18 mouse cellular contexts compared by ENCODE assay signal in the genomic region with DNA sequence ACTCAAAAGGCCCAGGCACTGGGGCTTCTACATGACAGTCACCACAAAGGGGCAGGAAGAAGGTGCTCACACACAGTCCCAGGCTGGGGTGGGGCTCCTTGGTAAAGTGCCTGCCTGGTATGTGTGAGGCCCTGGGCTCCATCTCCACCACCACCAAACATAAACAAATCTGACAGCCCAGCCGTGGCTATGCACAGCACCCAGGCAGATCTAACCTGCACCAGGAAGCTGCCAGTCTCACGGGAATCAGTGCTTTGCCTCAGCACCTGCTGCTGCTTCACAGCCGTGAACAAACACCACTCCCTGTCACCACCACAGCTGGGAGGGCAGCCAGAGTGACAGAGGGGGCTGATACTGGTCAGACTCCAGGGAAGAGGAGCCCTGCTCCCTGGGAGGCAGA. TPM values are rescaled to one million over a fixed set of nuclear protein-coding genes. Genes with fewer than 3 reads are reported as not detected.
A peak's percentile ranks its signal among the peaks of the same experiment; 100 is the strongest.
DNase-seq lines count a peak whose midpoint lies in the region; ATAC-seq and TF ChIP-seq lines count a peak whose summit lies in the region.
"Had no signal": no experiment of that assay in that cellular context is flagged by ENCODE, and none has a peak within 500 bp of the region (broad histone marks: within the 10 kb centered on the region; RNA-seq: fewer than 3 reads in every experiment).

No protein-coding gene starts in this region.

- no peak for TF ChIP-seq CTCF in midbrain, postnatal 0 days (IDR thresholded peaks at IDR 0.05)

- H3K9ac ChIP-seq in forebrain, embryonic 13.5 days: peak overlapping the region; percentile 18; the same call in 1 of the 2 replicates
- H3K9ac ChIP-seq in forebrain, embryonic 11.5 days (ENCODE audit: low read length): no peak overlapping the region
- H3K9ac ChIP-seq in midbrain, postnatal 0 days (replicated peaks; ENCODE audit: low read length, poor library complexity, severe bottlenecking): no peak overlapping the region
- H3K9ac ChIP-seq: forebrain, embryonic 12.5 days; limb, embryonic 13.5 days; neural tube, embryonic 15.5 days had no signal

- peaks cover 68% of the 10 kb centered on the region for H3K36me3 ChIP-seq in forebrain, embryonic 13.5 days (ENCODE audit: poor library complexity, severe bottlenecking)
- no peaks in the 10 kb centered on the region for H3K36me3 ChIP-seq in forebrain, embryonic 11.5 days (ENCODE audit: control insufficient read depth, insufficient read depth, low read length)
- H3K36me3 ChIP-seq in midbrain, postnatal 0 days (ENCODE audit: insufficient read depth, low read length): peaks cover 62% of the 10 kb centered on the region

- no peaks in the 10 kb centered on the region for H3K4me1 ChIP-seq in forebrain, embryonic 13.5 days
- H3K4me1 ChIP-seq in forebrain, embryonic 11.5 days (replicated peaks; ENCODE audit: control insufficient read depth, insufficient read depth, low read length): no peaks in the 10 kb centered on the region
- no peaks in the 10 kb centered on the region for H3K4me1 ChIP-seq in midbrain, postnatal 0 days (ENCODE audit: insufficient read depth, low read length)
- H3K4me1 ChIP-seq: forebrain, embryonic 12.5 days; limb, embryonic 13.5 days; neural tube, embryonic 15.5 days had no signal

- 89% methylated on average over 3 of the region's 3 CpGs for WGBS in forebrain, embryonic 13.5 days
- WGBS in forebrain, embryonic 11.5 days: 76% methylated on average over 3 of the region's 3 CpGs
- 76% methylated on average over 3 of the region's 3 CpGs for WGBS in midbrain, postnatal 0 days

- no peak overlapping the region for H3K27ac ChIP-seq in forebrain, embryonic 13.5 days
- H3K27ac ChIP-seq in forebrain, embryonic 11.5 days (ENCODE audit: low read depth, low read length): no peak overlapping the region
- H3K27ac ChIP-seq in midbrain, postnatal 0 days (ENCODE audit: low read depth, low read length): no peak overlapping the region
- H3K27ac ChIP-seq: forebrain, embryonic 12.5 days; limb, embryonic 13.5 days; neural tube, embryonic 15.5 days had no signal

- no peaks in the 10 kb centered on the region for H3K27me3 ChIP-seq in forebrain, embryonic 13.5 days
- no peaks in the 10 kb centered on the region for H3K27me3 ChIP-seq in forebrain, embryonic 11.5 days (ENCODE audit: control insufficient read depth, insufficient read depth, low read length)
- no peaks in the 10 kb centered on the region for H3K27me3 ChIP-seq in midbrain, postnatal 0 days (ENCODE audit: insufficient read depth, low read length)
- H3K27me3 ChIP-seq: forebrain, embryonic 12.5 days; limb, embryonic 13.5 days; neural tube, embryonic 15.5 days had no signal

- no peak for ATAC-seq in forebrain, embryonic 13.5 days
- ATAC-seq in forebrain, embryonic 11.5 days (replicated peaks; ENCODE audit: low FRiP score): no peak
- no peak for ATAC-seq in midbrain, postnatal 0 days (ENCODE audit: low FRiP score)
- ATAC-seq: hindbrain, embryonic 16.5 days; midbrain, embryonic 16.5 days had no signal

- H3K4me2 ChIP-seq in forebrain, embryonic 13.5 days: no peak overlapping the region
- H3K4me2 ChIP-seq in forebrain, embryonic 11.5 days (ENCODE audit: low read depth, low read length, severe bottlenecking): no peak overlapping the region
- H3K4me2 ChIP-seq in midbrain, postnatal 0 days (ENCODE audit: low read depth, low read length, poor library complexity, severe bottlenecking): no peak overlapping the region
- H3K4me2 ChIP-seq: forebrain, embryonic 12.5 days; limb, embryonic 13.5 days; neural tube, embryonic 15.5 days had no signal

- no peaks in the 10 kb centered on the region for H3K9me3 ChIP-seq in forebrain, embryonic 13.5 days (replicated peaks)
- H3K9me3 ChIP-seq in forebrain, embryonic 11.5 days (ENCODE audit: control insufficient read depth, low read length): no peaks in the 10 kb centered on the region
- H3K9me3 ChIP-seq in midbrain, postnatal 0 days (ENCODE audit: low read length): no peaks in the 10 kb centered on the region
- H3K9me3 ChIP-seq: forebrain, embryonic 12.5 days; limb, embryonic 13.5 days; neural tube, embryonic 15.5 days had no signal

- H3K4me3 ChIP-seq in forebrain, embryonic 13.5 days: no peak overlapping the region
- no peak overlapping the region for H3K4me3 ChIP-seq in forebrain, embryonic 11.5 days (ENCODE audit: low read depth, low read length)
- no peak overlapping the region for H3K4me3 ChIP-seq in midbrain, postnatal 0 days (ENCODE audit: low read depth, low read length)
- H3K4me3 ChIP-seq: forebrain, embryonic 12.5 days; limb, embryonic 13.5 days; neural tube, embryonic 15.5 days had no signal

- no peak for DNase-seq in forebrain, embryonic 11.5 days (ENCODE audit: low spot score)
- DNase-seq in lung, postnatal 36 days: peak; percentile 59
- no peak for DNase-seq in lung, postnatal 14 days
- peak; percentile 67 to 80 for DNase-seq in spleen, adult 18-20 months
- DNase-seq in thymus, postnatal 4 days: peak; percentile 64
- DNase-seq in midbrain, postnatal 0 days (ENCODE audit: low spot score): no peak
- no peak for DNase-seq in frontal cortex, postnatal 10 days (ENCODE audit: low spot score in 2 of 2)
- DNase-seq: heart, adult 18-20 months; heart, postnatal 10 days; kidney, postnatal 14 days had no signal

RNA-seq across cellular contexts. Expression of a gene that starts 9.9 kb away (rescaled TPM):
- 0.67 and 0.69 TPM in 2 replicates for polyA plus RNA-seq in forebrain, embryonic 13.5 days (2015; fragmentation: Nextera tagmentation; extraction: Ambion mirVana)
- polyA plus RNA-seq in forebrain, embryonic 11.5 days (2014; fragmentation: Nextera tagmentation; extraction: Ambion mirVana): 0.29 and 0.99 TPM in 2 replicates
- 0.80 and 1.4 TPM in 2 replicates for total RNA-seq in midbrain, postnatal 0 days (2014; rRNA removed)
- polyA plus RNA-seq in midbrain, postnatal 0 days (2015; fragmentation: Nextera tagmentation; extraction: Ambion mirVana): 0.62 and 0.97 TPM in 2 replicates

RNA-seq across cellular contexts. Expression of a gene that starts 17.2 kb away (rescaled TPM):
- polyA plus RNA-seq in forebrain, embryonic 13.5 days (2015; fragmentation: Nextera tagmentation; extraction: Ambion mirVana): 25.6 and 27.4 TPM in 2 replicates
- 22.2 and 23.4 TPM in 2 replicates for polyA plus RNA-seq in forebrain, embryonic 11.5 days (2014; fragmentation: Nextera tagmentation; extraction: Ambion mirVana)
- total RNA-seq in midbrain, postnatal 0 days (2014; rRNA removed): 54.3 and 58.1 TPM in 2 replicates
- polyA plus RNA-seq in midbrain, postnatal 0 days (2015; fragmentation: Nextera tagmentation; extraction: Ambion mirVana): 47.5 and 50.6 TPM in 2 replicates

RNA-seq across cellular contexts. Expression of a gene that starts 20.7 kb away (rescaled TPM):
- polyA plus RNA-seq in forebrain, embryonic 13.5 days (2015; fragmentation: Nextera tagmentation; extraction: Ambion mirVana): not detected in 2 replicates
- polyA plus RNA-seq in forebrain, embryonic 11.5 days (2014; fragmentation: Nextera tagmentation; extraction: Ambion mirVana): not detected in 2 replicates
- total RNA-seq in midbrain, postnatal 0 days (2014; rRNA removed): not detected in 2 replicates
- polyA plus RNA-seq in midbrain, postnatal 0 days (2015; fragmentation: Nextera tagmentation; extraction: Ambion mirVana): not detected in 2 replicates
- total RNA-seq: adrenal gland, adult 18-20 months; heart, postnatal 10 days had no signal
- polyA plus RNA-seq: embryonic facial prominence, embryonic 11.5 days; forebrain, embryonic 12.5 days; hindbrain, embryonic 16.5 days; limb, embryonic 13.5 days; midbrain, embryonic 16.5 days; neural tube, embryonic 15.5 days had no signal

RNA-seq across cellular contexts. Expression of a gene that starts 22.4 kb away (rescaled TPM):
- polyA plus RNA-seq in forebrain, embryonic 13.5 days (2015; fragmentation: Nextera tagmentation; extraction: Ambion mirVana): 48.1 and 49.0 TPM in 2 replicates
- 30.5 and 38.0 TPM in 2 replicates for polyA plus RNA-seq in forebrain, embryonic 11.5 days (2014; fragmentation: Nextera tagmentation; extraction: Ambion mirVana)
- total RNA-seq in midbrain, postnatal 0 days (2014; rRNA removed): 64.9 and 78.2 TPM in 2 replicates
- polyA plus RNA-seq in midbrain, postnatal 0 days (2015; fragmentation: Nextera tagmentation; extraction: Ambion mirVana): 40.7 and 50.9 TPM in 2 replicates

RNA-seq across cellular contexts. Expression of a gene that starts 22.6 kb away (rescaled TPM):
- 54.0 and 55.2 TPM in 2 replicates for polyA plus RNA-seq in forebrain, embryonic 13.5 days (2015; fragmentation: Nextera tagmentation; extraction: Ambion mirVana)
- 52.2 and 56.4 TPM in 2 replicates for polyA plus RNA-seq in forebrain, embryonic 11.5 days (2014; fragmentation: Nextera tagmentation; extraction: Ambion mirVana)
- total RNA-seq in midbrain, postnatal 0 days (2014; rRNA removed): 19.7 and 29.4 TPM in 2 replicates
- polyA plus RNA-seq in midbrain, postnatal 0 days (2015; fragmentation: Nextera tagmentation; extraction: Ambion mirVana): 27.3 and 29.5 TPM in 2 replicates

Comparison
In these comparisons a context has a peak if more than half of its experiments do, and no peak if none do; other contexts are left out.
1. DNase-seq: peak in lung, postnatal 36 days (single experiment), spleen, adult 18-20 months (2 of 2) and thymus, postnatal 4 days (single experiment); none in forebrain, embryonic 11.5 days (single experiment), lung, postnatal 14 days (single experiment), midbrain, postnatal 0 days (single experiment) and frontal cortex, postnatal 10 days (0 of 2).